Mouse (Mus musculus): ENCODE measurements at regions not wholly inside any gene's neighbourhood (a gene's known extent, or its start where the extent isn't known, plus 50 kb on each side); places are given as distances from the start of the nearest gene placed in this dataset.

DNA sequence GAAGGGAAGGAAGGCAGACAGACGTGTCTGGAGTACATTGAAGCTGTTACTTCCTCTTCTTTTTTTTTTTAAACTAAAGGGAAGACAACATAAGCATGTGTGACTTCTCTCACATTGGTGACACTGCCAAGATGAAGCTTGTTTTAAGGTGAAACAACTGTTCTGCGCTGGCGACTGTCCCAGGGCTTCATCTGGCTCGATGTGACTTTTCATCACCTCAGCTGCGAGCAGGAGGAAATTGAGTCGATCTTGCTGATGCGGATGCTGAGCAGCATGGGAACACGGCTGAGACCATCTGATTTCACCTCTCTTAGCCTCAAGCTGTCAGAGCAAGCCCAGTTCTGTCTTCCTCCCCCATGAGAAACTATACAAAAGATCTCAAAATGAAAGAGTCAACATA lies 363.1 kb upstream of the Cdh5 start:
- TF ChIP-seq CTCF (IDR thresholded peaks at IDR 0.05; ENCODE audit: control insufficient read depth, insufficient read depth, insufficient read length) (no peak), USF1 (IDR thresholded peaks at IDR 0.05; ENCODE audit: low read depth) (no peak)

Data from C2C12 (cell line).